Mouse (Mus musculus) large intestine, adult 2 months (tissue): Measurements from ENCODE around the gene Man1c1. TPM values are rescaled to one million over a fixed set of nuclear protein-coding genes. Genes with fewer than 3 reads are reported as not detected.
A peak's percentile ranks its signal among the peaks of the same experiment; 100 is the strongest.

Source experiments
- DNase-seq: peaks from one replicate; pipeline ENCODE4 v3.0.0-alpha.2; 2012; ENCODE audit warnings: low read depth, low spot score
- WGBS: fragments of 180-500 bp; shearing (Covaris S2); methylation state at CpG from one replicate; pipeline ENCODE4 v1.1.7; 2018; 5-methylcytosine and 5-hydroxymethylcytosine counted together
- polyA plus RNA-seq: library from polyadenylated mRNA; depleted of rRNA; stranded (reverse); fragments of >200 nt; gene quantifications from 2 replicates; pipeline ENCODE4 v1.2.3, GENCODE M21; 2012; rRNA removed

Gene Man1c1
- polyA plus RNA-seq, 1 experiment: 2.3 TPM

DNA sequence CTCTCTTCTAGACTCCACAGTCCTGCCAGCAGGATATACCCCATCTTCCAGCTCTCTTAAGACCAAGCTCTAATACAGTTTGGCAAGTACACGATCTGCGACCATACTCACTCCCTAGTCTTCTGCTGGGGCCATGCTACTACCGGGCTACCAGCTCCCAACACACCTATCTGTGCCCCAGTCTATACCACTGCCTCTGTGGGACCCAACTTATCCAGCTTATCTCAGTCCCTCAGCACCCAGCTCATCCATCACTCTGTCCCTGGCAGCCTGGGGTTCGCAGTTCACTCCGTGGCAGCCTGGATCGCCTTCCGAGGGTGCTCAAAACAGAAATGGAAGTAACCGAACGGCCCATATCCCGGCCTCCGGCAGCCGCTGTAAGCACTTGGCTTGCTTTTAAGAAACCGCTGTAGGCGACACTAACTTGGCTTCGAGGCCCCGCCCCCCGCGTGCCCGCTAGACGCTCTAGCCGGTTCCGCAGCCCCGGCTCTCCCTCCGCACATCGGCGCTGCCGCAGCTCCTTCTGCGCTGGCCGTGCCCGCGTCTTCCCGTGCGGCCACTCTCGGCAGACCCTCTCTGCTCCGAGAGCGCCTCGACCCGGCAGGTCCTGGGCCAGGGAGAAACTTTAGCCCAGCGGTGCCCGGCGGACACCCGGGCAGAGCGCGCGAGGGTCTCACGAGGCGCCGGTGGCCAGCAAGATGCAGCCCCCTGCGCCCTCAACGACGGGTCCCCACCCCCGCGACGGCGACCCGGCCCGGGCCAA lies 169.8 kb downstream of the Man1c1 start:
- peak; percentile 27 for DNase-seq
- 1% methylated on average over 57 of the region's 57 CpGs for WGBS

DNA sequence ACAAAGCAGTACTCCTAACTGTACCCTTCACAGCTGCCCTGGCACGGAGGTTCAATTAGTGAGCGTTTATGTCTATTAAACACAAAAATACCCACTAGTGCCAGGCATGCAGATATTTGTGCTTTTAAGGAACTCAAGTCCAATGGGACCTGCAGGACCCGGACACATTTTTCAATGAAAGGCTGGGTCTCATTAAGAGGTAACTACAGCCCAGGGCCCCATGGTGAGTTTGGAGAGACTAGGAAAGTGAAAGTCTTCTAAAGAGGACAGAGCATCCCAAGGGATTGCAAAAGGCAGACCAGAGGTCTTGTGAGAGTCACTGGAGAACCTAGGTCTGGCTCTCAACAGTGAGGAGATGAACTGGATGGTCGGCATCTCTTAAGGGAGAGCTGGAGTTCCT lies 170.7 kb downstream of the Man1c1 start:
- DNase-seq: no peak
- WGBS: 87% methylated on average over 4 of the region's 4 CpGs

DNA sequence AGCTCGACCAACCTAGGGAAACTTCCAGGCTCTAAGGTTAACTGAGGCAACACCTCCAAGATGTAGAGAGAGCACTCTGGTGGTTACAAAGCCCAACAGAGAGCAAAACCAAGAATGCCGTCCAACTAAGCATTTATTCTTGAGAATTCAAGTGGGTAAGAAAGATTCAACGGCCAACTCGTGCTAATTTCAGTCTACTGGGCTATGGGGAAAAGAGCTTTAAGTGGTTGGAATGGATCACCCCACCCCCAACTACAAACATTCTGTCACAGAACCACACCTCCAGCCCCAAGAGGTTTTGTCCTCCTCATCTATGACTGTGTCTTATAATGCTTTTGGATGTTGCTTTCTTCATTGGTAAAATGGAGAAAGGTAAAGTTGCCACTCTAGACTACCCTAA lies 171.2 kb downstream of the Man1c1 start:
- 71% methylated on average over 4 of the region's 4 CpGs for WGBS
- DNase-seq: no peak

GRCm38 (mm10) chr4:134526220-134526619 lies 177.9 kb downstream of the Man1c1 start:
- DNase-seq: no peak
- WGBS: 73% methylated on average over 5 of the region's 5 CpGs

GRCm38 (mm10) chr4:134525806-134526205 lies 178.3 kb downstream of the Man1c1 start:
- WGBS: 77% methylated on average over 5 of the region's 5 CpGs
- no peak for DNase-seq

GRCm38 (mm10) chr4:134523447-134523846 lies 180.6 kb downstream of the Man1c1 start:
- no peak for DNase-seq
- 87% methylated on average over 4 of the region's 4 CpGs for WGBS

DNA sequence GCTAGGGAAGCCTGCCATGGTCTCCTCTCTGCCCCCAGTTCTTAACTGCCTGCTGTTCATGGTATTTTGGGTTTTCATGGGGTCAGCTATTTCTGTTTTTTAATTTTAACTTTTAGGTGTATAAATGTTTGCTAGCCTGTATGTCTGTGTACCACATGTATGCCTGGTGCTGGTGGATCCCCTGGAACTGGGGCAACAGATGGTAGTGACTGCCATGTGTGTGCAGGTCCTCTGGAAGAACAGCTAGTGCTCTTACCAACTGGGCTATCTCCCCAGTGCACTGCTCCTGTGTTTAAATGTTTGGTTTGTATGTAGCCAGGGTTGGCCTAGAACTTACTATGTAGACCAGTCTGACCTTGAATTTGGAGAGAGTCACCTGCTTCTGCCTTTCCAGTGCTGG lies 184.8 kb downstream of the Man1c1 start:
- DNase-seq: no peak

DNA sequence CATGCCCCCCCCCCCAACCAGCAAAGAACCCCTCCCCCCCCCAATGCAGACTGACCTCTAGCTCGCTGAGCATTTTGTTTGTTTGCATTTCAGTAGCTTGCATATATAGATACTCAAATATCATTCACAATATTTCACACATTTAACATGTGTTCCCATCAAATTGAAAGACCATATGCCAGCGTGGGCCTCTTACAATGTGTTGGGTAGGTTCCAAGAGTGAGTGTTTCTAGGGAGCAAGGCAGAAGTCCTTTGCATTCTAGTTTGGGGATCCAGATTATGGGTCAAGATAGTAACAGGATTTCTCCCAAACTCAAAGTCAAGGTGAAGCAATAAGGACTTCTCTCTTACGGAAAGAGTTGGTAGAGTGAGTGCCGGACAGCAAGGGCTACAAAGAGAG lies 185.5 kb downstream of the Man1c1 start:
- no peak for DNase-seq
- WGBS: 93% methylated on average over 4 of the region's 4 CpGs

- WGBS: 86% methylated on average over 10 of the region's 10 CpGs
- no peak for DNase-seq
These were observed 186.4 kb downstream of the Man1c1 start for GRCm38 (mm10) chr4:134517719-134518118.

GRCm38 (mm10) chr4:134516981-134517380 lies 187.1 kb downstream of the Man1c1 start:
- DNase-seq: no peak
- 59% methylated on average over 8 of the region's 8 CpGs for WGBS

DNA sequence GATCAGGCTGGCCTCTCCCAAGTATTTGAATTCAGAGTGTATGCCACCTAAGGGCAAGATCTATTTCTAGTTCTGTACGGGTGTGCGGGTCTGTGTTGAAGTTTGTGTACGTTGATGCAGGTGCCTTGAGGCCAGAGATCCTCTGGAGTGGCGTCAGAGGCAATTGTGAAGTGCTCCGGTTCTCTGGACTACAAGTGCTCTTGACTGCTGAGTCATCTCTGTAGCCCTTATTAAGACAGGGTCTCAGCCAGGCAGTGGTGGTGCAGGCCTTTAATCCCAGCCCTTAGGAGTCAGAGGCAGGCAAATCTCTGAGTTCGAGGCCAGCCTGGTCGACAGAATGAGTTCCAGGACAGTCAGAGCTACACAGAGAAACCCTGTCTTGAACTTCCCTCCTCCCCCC lies 188.5 kb downstream of the Man1c1 start:
- WGBS: 69% methylated on average over 7 of the region's 7 CpGs
- DNase-seq: no peak

DNA sequence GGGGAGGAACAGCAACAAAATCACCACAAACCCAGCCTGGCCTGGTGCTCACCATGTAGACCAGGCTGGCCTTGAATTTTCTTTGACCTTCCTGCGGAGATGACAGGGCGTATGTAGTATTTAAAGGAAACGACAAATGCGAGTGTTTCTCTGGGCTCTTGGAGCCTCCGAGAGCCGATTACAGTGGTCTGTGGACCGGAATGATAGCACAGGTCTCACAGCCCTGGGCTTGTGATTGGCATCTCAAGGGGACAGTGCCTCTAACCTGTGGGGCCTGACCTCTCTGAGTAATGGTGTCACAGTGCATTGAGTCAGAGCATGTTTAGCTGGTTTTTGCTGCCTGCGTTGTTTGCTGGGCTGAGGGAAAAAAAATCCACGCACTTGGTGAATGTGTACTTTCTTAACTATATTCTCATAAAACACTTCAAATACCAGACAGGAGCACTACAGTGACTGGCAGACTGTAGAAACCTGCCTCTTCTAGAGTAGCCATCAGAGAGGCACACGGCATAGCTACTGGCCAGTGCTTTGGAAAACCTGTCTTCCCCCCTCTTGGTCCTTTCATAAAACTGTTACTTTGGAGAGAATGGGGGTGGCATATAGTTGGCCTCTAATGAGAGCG lies 189.7 kb downstream of the Man1c1 start:
- 73% methylated on average over 11 of the region's 11 CpGs for WGBS
- no peak for DNase-seq

DNA sequence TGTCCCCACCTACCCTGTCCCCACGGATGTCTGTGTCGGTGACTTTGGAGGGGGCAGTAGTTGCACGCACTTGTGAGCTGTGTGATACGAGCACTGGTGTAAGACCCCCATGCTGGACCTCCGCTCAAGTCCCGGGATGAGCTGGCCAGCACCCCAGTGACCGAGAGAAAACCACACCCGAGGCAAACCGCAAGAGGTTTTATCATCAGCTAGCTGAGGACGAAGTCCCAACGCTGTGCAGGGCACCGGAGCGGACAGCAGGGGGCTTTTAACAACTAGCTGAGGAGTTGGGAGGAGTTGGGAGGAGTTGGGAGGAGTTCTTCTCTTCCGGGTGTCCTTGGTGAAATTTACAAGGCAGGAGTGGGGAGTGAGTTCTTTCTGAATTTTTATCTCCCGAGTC lies 191.3 kb downstream of the Man1c1 start:
- no peak for DNase-seq
- WGBS: 8% methylated on average over 15 of the region's 15 CpGs

DNA sequence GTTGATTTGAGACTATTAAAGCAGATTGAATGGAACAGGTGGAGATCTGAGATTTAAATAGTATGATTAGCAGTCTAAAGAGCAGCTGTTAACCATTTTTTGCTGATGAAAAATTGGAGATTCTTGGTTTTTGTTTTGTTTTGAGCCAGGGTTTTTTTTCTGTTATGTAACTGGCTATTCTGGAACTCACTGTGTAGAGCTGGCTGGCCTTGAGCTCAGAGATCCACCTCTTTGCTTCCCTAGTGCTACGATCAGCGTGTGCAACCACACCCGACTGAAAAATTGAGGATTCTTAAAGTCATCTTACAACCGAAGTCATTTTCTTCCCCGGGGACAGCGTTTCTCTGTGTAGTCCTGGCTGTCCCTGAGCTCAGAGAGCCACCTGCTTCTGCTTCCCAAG lies 192.4 kb downstream of the Man1c1 start:
- no peak for DNase-seq
- 20% methylated on average over 6 of the region's 6 CpGs for WGBS

Other genes with a start within 250 kb of the Man1c1 start
- gene Stmn1, start 236.0 kb downstream of the Man1c1 start, polyA plus RNA-seq: 40.1 and 45.3 TPM in 2 replicates
- 9.6 and 21.6 TPM in 2 replicates for gene Paqr7, start 207.6 kb downstream of the Man1c1 start, polyA plus RNA-seq
- gene Aunip, start 193.3 kb downstream of the Man1c1 start, polyA plus RNA-seq: 3.4 and 4.2 TPM in 2 replicates
- gene Mtfr1l, start 168.9 kb downstream of the Man1c1 start, polyA plus RNA-seq: 56.1 and 82.9 TPM in 2 replicates
- gene Selenon, start 152.1 kb downstream of the Man1c1 start, polyA plus RNA-seq: 5.3 and 5.4 TPM in 2 replicates
- 7.3 and 9.3 TPM in 2 replicates for gene Ldlrap1, start 63.7 kb upstream of the Man1c1 start, polyA plus RNA-seq
- 5.3 and 7.5 TPM in 2 replicates for gene Maco1, start 149.1 kb upstream of the Man1c1 start, polyA plus RNA-seq
- 0.32 TPM in 1 of 2 replicates, not detected in the other for gene Rhd, start 160.2 kb upstream of the Man1c1 start, polyA plus RNA-seq
- 77.1 and 77.4 TPM in 2 replicates for gene Tmem50a, start 210.7 kb upstream of the Man1c1 start, polyA plus RNA-seq
- 221 and 379 TPM in 2 replicates for gene Rsrp1, start 219.3 kb upstream of the Man1c1 start, polyA plus RNA-seq
- gene Syf2, start 226.6 kb upstream of the Man1c1 start, polyA plus RNA-seq: 20.1 and 21.8 TPM in 2 replicates